Mouse (Mus musculus): ENCODE results near the gene Pgm1.
A peak's percentile ranks its signal among the peaks of the same experiment; 100 is the strongest.

DNA sequence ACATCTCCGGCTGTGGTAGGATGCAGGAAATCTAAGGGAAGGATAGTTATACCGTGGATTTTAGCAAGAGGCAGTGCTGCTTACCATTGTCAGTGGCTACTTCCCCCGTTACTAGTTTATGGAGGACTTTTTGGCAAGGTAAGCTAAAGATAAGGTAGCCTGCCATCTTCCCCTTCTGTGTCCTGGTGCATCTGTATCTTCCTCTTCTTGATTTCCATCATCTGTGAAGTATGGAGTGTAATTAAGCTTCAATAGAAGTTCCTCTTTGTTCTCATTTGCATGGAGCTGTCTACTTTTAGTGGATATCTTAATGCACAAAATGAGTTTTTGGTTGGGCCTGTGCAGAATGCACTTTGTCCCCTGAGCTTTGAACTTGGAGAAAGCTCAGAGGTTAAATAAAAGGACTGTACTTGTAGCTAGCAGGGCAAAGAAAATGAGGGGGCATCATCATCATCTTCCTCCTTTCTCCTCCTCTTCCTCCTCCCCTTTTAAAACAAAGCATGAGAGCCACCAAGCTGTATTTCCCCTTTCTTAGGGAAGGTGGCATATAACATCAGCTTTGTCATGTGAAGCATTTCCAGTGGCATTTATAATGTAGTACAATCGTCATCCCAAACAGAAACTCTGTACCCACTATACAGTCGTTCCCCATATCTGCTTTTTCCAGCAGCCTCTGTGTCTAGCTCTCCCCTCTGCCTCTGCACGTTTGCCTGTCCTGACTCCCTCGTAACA, 29.0 kb downstream of the Pgm1 start:
- TF ChIP-seq CTCF (IDR thresholded peaks at IDR 0.05 in 2 of 3, conservative IDR thresholded peaks at IDR 0.05 in 1 of 3; ENCODE audit: control insufficient read depth in 1 of 3, insufficient read depth in 1 of 3, low read depth in 2 of 3, low read length in 3 of 3, poor library complexity in 1 of 3, severe bottlenecking in 1 of 3) (no peak), UBTF (IDR thresholded peaks at IDR 0.05; ENCODE audit: borderline replicate concordance, insufficient read depth, low read depth, low read length) (no peak), POLR2A (IDR thresholded peaks at IDR 0.05; ENCODE audit: control insufficient read depth in 1 of 2, insufficient read depth in 1 of 2, low read depth in 1 of 2, low read length in 2 of 2, poor library complexity in 1 of 2) (no peak), EP300 (IDR thresholded peaks at IDR 0.05; ENCODE audit: low read depth in 1 of 2, low read length in 2 of 2) (no peak), GABPA (IDR thresholded peaks at IDR 0.05; ENCODE audit: low read depth, low read length) (no peak), MXI1 (IDR thresholded peaks at IDR 0.05; ENCODE audit: low read depth, low read length) (no peak), RCOR1 (IDR thresholded peaks at IDR 0.05; ENCODE audit: low read depth, low read length) (peak; percentile 20; the same call in 1 of the 2 replicates)
